Mouse (Mus musculus) midbrain, embryonic 12.5 days (tissue): Measurements from ENCODE around the gene Gm42957. TPM values are rescaled to one million over a fixed set of nuclear protein-coding genes. Genes with fewer than 3 reads are reported as not detected.

Experiments
- ATAC-seq: fragments of 200-750 bp; cut with Nextera tagmentation; 2 replicates; pipeline ENCODE4 v1.8.0; 2017; ENCODE audit warnings: low read depth, moderate TSS enrichment, moderate library complexity; ENCODE audit not compliant: low FRiP score
- H3K27ac ChIP-seq: fragments of 300-500 bp; sonication (generic); replicated peaks from 2 replicates; pipeline ENCODE4 v1.5.1; 2016; ENCODE audit warnings: mild to moderate bottlenecking
- H3K27me3 ChIP-seq: fragments of 300-500 bp; sonication (generic); 2 replicates; pipeline ENCODE4 v1.6.1; 2016; ENCODE audit warnings: mild to moderate bottlenecking
- H3K36me3 ChIP-seq: fragments of 300-500 bp; sonication (generic); 2 replicates; pipeline ENCODE4 v1.6.1; 2016
- H3K4me1 ChIP-seq: fragments of 300-500 bp; sonication (generic); 2 replicates; pipeline ENCODE4 v1.6.1; 2016
- H3K4me2 ChIP-seq: fragments of 300-500 bp; sonication (generic); replicated peaks from 2 replicates; pipeline ENCODE4 v1.6.1; 2016; ENCODE audit warnings: mild to moderate bottlenecking, moderate library complexity
- H3K4me3 ChIP-seq: fragments of 300-500 bp; sonication (generic); 2 replicates; pipeline ENCODE4 v1.5.1; 2016; ENCODE audit warnings: mild to moderate bottlenecking
- H3K9ac ChIP-seq: fragments of 300-500 bp; sonication (generic); replicated peaks from 2 replicates; pipeline ENCODE4 v1.6.1; 2016; ENCODE audit warnings: mild to moderate bottlenecking, moderate library complexity
- H3K9me3 ChIP-seq: fragments of 300-500 bp; sonication (generic); 2 replicates; pipeline ENCODE4 v1.6.1; 2016; ENCODE audit warnings: mild to moderate bottlenecking
- WGBS: fragments of 180-500 bp; shearing (Covaris S2); methylation state at CpG from one replicate; pipeline ENCODE4 v1.1.7; 2016; 5-methylcytosine and 5-hydroxymethylcytosine counted together
- polyA plus RNA-seq: library from polyadenylated mRNA; unstranded; fragments of >200 nt; fragmentation: Nextera tagmentation; extraction: Ambion mirVana; gene quantifications from 2 replicates; pipeline ENCODE4 v1.2.1, GENCODE M21; 2016

The Gm42957 gene
- polyA plus RNA-seq, 1 experiment from 2014 or later = not detected

- WGBS = 49% methylated on average over 19 of the region's 19 CpGs
- Histone ChIP-seq H3K9me3 (no peaks in the 10 kb centered on the region), H3K4me1 (peaks cover 19% of the 10 kb centered on the region), H3K9ac (no peak overlapping the region), H3K4me3 (no peak overlapping the region), H3K36me3 (peaks cover 38% of the 10 kb centered on the region), H3K27me3 (no peaks in the 10 kb centered on the region), H3K4me2 (no peak overlapping the region), H3K27ac (no peak overlapping the region; the same call in 1 of the 2 replicates)
- no peak for ATAC-seq
These were observed 63.9 kb downstream of the Gm42957 start for GRCm38 (mm10) chr3:96698993-96699690.

GRCm38 (mm10) chr3:96700376-96700775, 65.1 kb downstream of the Gm42957 start:
- Histone ChIP-seq H3K9ac (no peak overlapping the region), H3K4me2 (no peak overlapping the region), H3K27me3 (no peaks in the 10 kb centered on the region), H3K4me3 (no peak overlapping the region), H3K9me3 (no peaks in the 10 kb centered on the region), H3K27ac (no peak overlapping the region), H3K4me1 (peaks cover 19% of the 10 kb centered on the region), H3K36me3 (peaks cover 51% of the 10 kb centered on the region)
- ATAC-seq = no peak
- WGBS = 54% methylated on average over 7 of the region's 7 CpGs

- ATAC-seq = no peak
- Histone ChIP-seq H3K36me3 (peaks cover 51% of the 10 kb centered on the region), H3K4me3 (no peak overlapping the region), H3K9ac (no peak overlapping the region), H3K4me1 (peaks cover 15% of the 10 kb centered on the region), H3K27me3 (no peaks in the 10 kb centered on the region), H3K4me2 (no peak overlapping the region), H3K27ac (no peak overlapping the region), H3K9me3 (no peaks in the 10 kb centered on the region)
- WGBS = 86% methylated on average over 4 of the region's 4 CpGs
These were observed 65.7 kb downstream of the Gm42957 start for GRCm38 (mm10) chr3:96701003-96701402.

Other genes starting within 250 kb of the Gm42957 start
- 0.26 TPM in 1 of 2 replicates, not detected in the other for gene BC107364, start 183.2 kb upstream of the Gm42957 start, polyA plus RNA-seq
- gene Hfe2, start 110.3 kb upstream of the Gm42957 start, polyA plus RNA-seq = 0.89 and 1.0 TPM in 2 replicates
- gene Txnip, start 77.5 kb upstream of the Gm42957 start, polyA plus RNA-seq = 52.7 and 53.6 TPM in 2 replicates
- 1.6 and 2.0 TPM in 2 replicates for gene Gm16253, start 58.5 kb upstream of the Gm42957 start, polyA plus RNA-seq
- 35.8 and 44.3 TPM in 2 replicates for gene Polr3gl, start 41.3 kb upstream of the Gm42957 start, polyA plus RNA-seq
- gene Ankrd34a, start 38.8 kb upstream of the Gm42957 start, polyA plus RNA-seq = 2.6 and 2.7 TPM in 2 replicates
- gene Lix1l, start 34.3 kb upstream of the Gm42957 start, polyA plus RNA-seq = 5.6 and 6.8 TPM in 2 replicates
- gene Rbm8a, start 5.5 kb upstream of the Gm42957 start, polyA plus RNA-seq = 163 and 166 TPM in 2 replicates
- 45.2 and 46.5 TPM in 2 replicates for gene Pex11b, start 98 bp upstream of the Gm42957 start, polyA plus RNA-seq
- gene Itga10, start 10.1 kb downstream of the Gm42957 start, polyA plus RNA-seq = 0.75 and 0.85 TPM in 2 replicates
- 0.33 and 0.40 TPM in 2 replicates for gene Ankrd35, start 34.7 kb downstream of the Gm42957 start, polyA plus RNA-seq
- 45.9 and 47.0 TPM in 2 replicates for gene Pias3, start 60.9 kb downstream of the Gm42957 start, polyA plus RNA-seq
- 12.6 and 13.0 TPM in 2 replicates for gene Nudt17, start 73.1 kb downstream of the Gm42957 start, polyA plus RNA-seq
- gene Polr3c, start 92.2 kb downstream of the Gm42957 start, polyA plus RNA-seq = 38.0 and 42.9 TPM in 2 replicates
- 89.0 and 89.6 TPM in 2 replicates for gene Rnf115, start 92.2 kb downstream of the Gm42957 start, polyA plus RNA-seq
- 0.35 TPM in 1 of 2 replicates, not detected in the other for gene Pdzk1, start 193.8 kb downstream of the Gm42957 start, polyA plus RNA-seq
- 0.06 and 0.09 TPM in 2 replicates for gene Cd160, start 193.9 kb downstream of the Gm42957 start, polyA plus RNA-seq